Mouse (Mus musculus) frontal cortex, adult (tissue): ENCODE measurements around the gene Dcbld1.
"Not testable (repeated sequence)": the region's sequence is repeated elsewhere in the genome, so short reads cannot be mapped to it uniquely, and the experiment has no call there.

Source experiments
- ATAC-seq: cut with Nextera tagmentation; 2 replicates; pipeline ENCODE4 v1.9.2; 2017; ENCODE audit warnings: mild to moderate bottlenecking, moderate library complexity, mixed read lengths; ENCODE audit not compliant: low TSS enrichment

Dcbld1 gene

DNA sequence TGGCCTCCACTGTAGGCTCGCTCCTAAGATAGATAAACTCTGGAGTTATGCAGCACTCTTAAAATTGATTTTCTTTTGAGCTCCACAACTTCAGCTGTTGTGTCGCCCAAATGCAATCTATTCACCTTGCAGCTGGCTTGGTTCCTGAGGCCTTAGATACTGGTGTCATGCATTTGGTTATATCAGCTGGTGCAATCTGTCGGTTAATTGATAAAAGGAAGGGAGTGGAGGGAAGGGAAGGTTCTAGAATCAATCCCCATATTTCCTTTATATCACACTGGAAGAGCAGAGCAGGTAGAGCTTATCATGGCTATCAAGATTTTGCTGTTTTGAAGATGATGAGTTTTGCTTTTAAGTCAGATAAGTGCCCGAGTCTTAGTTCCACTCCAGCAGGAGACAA lies 26.8 kb downstream of the Dcbld1 start:
- no peak for ATAC-seq

DNA sequence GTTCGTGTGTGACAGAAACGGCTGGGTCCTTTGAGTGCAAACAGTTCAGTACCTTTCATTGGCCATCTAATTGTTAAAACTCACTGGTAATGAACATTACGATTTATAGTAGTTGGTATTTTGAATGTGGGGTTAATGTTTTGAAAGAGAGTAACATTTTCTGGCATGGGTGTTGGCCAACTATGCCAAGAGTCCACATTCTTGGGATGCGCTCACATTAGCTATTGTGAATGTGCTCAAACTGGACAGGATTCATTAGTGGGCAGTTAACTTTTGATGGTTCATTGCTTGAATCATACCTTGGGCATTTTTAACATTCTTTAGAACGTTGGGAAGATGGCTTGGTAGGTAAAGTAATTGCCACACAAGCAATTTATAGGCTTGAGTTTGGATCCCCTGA lies 30.7 kb downstream of the Dcbld1 start:
- no peak for ATAC-seq

DNA sequence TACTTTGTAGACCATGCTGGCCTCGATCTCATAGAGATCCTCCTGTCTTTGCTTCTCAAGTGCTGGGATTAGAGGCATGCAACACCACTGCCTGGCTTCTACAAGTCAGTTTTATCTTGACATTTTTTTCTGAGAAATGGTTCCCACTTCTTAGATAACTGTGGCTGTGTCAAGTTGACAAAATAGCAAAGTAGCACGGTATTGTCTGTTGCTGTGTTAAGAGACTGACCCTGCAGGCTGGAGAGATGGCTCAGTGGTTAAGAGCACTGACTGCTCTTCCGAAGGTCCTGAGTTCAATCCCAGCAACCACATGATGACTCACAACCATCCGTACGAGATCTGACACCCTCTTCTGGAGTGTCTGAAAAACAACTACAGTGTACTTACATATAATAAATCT lies 35.5 kb downstream of the Dcbld1 start:
- no peak for ATAC-seq

DNA sequence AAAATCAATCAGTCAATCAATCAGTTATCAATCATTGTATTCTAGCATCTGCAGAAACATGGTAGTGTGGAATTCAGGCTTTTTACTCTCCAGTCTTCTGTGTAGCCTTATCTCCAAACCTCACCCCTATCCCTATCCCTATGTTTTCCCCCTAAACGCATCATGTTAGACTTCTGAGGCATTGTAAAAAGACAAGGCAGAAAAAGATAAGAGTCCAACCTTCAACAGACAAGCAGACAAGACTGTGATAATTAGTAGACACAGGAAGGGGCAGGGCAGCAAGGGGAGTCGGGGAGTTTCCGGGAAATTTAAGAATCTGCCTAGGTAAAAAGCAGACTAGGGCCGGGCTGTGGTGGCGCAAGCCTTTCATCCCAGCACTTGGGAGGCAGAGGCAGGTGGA lies 38.0 kb downstream of the Dcbld1 start:
- ATAC-seq, result no peak

DNA sequence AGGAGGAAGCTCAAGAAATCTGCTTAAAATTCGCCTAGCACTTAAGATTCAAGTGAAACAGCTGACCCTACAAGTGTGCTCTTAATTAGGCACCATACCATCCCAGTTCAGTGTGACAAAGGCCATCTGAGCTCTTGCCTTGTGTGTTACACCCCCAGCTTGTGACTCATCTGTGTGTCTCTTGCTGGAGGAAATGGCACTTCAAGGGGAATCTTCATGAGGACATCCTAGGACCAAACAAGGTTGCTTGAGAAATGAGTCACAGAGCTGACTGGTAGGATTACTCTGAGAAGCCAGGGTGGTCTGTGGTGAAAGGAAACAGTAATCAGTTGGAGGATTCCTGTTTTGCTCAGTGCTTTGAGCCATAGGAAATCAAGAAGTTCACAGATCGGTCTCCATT lies 39.6 kb downstream of the Dcbld1 start:
- no peak for ATAC-seq

DNA sequence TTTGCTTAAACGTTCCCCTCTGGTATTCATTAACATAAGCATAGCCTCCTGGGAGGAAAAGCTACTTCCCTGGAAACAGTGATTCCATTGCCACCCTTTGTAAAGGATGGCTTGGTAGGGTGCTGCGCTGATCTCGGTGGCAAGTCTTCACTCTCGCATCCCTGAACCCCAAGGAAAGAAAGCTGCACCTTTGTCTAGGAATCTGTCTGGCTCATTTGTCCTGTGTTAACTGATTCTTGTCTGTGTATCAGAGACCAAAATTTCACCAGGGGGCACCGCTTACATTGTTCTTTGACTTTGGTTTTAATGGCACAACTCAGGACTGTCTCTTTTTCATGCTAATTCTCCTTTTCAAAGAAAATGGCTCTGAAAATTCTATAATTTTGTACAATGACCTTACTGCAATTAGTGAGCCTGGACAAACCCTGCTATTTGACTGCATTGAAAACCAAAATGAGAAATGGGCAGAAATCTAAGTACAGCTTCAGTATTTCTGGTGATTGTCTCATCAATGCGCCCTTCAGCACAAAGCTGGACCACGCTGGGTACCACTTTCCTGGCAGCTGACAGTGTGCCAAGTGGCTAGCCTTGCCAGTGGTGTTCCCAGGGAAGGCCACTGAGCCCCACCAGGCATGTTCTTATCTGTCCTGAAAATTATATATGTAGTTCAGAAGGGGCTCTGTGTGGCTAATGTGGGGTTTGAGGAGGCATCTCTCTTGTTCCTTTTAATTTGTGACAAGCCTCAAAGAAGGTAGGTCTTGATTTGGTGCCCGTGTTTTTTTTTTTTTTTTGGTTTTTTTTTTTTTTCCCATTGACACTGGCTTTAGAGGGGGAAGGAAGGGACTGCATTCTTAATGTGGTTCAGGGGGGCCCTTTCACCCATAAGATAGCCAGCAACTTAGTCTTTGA lies 40.8 kb downstream of the Dcbld1 start:
- no peak for ATAC-seq

DNA sequence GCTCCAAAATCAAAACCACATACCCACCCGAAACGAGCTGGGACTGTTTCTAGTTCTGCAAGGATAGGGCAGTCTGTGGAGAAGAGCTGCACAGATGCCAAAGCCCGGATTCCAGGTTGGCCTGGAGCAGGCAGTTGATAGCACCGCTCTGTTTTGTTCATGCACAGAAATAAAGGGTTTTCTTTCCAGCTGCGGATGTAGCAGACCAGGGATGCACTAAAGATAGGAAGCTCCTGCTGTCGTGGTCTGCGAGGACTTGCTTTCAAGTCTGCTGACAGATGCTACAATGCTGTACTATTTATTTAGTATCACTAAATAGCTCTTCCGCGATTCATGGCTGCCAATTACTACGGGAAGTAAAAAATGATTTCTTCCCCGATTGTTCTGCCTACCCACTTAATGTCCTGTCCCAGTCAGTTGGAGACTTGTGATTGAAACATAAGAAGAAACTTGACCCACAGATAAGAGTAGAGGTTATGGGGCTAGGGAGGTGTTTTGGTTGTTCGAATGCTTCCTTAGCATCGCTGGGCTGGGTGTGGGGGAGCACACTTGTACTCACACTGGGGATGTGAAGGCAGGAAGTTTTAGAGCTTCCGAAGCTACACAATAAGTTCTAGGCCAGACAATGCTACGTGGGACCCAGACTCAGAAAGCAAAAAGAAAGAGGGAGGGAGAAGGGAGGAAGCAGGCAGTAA lies 41.6 kb downstream of the Dcbld1 start:
- ATAC-seq, result peak; percentile 56

DNA sequence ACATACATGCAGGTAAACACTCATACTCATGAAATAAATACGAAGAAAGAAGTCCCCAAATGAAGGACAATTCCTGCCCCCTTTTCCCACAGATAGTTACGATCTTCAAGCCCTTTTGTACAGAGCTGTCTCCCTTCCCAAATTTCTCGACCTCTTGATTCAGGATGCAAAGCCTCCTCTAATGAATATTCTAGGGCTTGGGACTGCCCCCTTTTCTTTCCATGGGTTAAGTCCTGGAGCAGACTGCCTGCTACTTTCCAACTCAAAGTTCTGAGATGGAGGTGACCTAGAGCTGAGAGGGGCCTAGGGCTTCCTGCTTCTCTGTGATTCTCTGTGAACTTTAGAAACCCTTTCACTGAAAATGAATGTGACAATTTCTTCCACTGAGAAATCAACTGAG lies 43.2 kb downstream of the Dcbld1 start:
- no peak for ATAC-seq

DNA sequence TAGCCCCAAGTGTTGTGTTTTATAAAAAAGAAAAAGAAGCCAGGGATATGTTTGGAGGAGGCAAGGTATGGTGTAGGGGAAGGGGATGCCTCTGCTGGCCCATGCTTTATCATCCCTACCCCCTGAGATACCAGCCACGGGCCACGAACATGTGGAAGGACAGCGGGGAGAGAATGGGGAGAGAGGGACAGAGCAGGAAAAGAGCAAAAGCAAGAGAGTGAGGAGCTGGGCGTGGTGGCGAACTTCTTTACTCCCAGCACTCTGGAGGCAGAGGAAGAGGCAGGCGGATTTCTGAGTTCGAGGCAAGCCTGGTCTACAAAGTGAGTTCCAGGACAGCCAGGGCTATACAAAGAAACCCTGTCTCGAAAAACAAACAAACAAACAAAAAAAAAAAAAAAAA lies 44.1 kb downstream of the Dcbld1 start:
- not testable (repeated sequence) for ATAC-seq

DNA sequence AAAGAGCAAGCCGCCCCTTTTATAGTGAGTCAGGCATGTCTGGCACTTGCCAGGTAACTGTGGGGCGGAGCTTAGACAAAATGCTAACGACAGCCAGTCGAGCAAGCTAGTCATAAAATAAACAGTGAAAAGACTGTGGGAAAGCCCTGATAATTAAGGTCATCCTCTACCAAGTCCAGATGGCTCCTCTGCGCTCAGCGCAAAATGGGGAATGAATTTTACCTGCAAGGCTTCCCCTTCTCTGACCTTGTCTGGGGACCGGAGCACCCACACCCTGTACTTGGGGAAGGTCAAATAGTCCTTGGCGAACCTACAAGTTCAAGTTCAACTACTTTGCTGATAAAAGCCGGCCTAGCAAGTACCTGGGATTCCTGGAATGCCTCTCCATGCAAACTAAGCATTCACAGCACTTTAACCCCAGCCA lies 44.6 kb downstream of the Dcbld1 start:
- no peak for ATAC-seq

DNA sequence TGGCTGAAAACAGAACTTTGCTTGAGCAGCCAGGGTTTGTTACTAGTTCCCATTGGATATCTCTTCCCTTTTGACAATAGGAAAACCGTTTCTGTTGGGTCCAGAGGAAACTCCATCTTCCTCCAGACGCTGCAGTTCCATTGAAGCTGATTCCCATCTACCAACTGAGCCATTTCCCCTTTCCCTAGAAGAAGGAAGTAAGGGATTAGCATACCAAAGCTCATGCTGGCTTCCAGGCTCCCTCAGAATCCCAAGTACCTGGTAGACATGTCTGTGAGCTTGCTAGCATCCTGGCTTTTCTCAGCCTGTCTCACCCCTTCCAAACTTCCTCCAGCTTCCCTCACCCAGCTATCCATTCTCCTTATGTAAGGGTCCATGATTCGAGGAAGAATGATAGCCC lies 45.4 kb downstream of the Dcbld1 start:
- no peak for ATAC-seq

DNA sequence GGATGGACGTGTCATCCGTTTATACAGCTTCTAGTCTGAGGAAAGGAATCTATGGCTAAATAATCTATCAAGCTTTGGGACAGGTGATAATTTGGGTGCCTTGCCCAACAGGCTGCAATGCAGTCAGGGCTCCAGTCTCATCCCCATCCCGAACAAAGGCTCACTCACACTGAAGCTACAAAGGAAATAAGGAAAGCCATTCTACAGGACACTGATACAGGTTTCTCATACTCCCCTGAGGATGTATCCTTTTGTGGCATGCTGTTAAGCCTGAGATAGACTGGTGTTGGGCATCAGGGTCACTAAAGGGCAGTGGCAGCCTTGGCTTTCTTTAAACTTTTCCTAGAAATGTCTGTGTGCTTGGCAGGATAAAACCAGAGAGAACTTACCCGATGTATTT lies 46.5 kb downstream of the Dcbld1 start:
- no peak for ATAC-seq

DNA sequence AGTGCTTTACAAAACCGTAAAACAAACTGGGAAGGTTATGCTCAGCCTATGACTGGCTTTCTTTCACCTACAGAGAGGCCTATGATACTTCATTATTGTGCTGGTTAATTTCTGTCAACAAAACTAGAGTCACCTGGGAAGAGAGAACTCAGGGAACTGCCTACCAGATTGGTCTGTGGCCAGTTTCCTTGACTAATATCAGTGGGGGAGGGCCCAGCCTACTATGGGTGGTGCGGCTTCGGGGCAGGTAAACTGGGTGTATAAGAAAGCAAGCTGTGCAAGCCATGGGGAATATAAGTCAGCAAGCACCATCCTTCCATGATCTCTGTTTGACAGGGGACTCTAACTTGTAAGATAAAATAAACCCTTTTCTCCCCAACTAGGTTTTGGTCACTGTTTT lies 47.2 kb downstream of the Dcbld1 start:
- ATAC-seq, result no peak

DNA sequence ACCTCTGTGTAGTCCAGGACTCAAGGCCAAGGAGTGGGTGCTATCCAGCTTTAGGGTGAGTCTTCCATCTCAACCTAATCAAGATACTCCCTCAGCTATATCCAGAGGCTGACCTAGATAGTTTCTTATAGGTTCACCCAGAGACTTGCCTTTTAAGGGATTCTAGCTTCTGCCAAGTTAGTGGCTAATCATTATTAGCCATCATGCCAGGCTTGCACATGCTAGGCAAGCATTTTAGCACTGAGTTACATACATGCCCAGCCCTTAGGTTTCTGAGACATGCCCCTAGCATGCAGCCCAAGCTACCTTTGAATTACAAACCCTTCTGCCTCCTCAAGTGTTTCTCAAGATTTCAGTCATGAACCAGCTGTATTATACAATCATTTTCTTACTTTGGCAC lies 47.9 kb downstream of the Dcbld1 start:
- no peak for ATAC-seq

DNA sequence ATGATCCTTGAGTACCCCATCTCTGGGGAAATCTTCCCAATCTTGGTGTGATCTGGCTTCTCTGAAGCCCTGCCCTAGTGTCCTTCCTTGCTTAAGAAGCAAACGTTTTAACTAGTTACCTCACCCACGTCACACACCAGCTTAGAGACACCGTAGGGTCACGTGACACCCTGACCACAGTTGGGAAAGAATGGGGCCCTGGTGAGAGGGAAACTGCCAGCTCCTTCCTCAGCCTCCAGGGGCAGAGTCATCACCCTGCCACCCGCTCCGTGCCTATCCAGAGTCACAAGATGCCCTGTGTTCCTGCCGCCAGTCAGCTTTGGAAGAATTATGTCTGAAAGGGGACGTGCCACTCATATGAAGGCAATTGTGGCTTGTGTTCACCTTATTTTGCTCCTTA lies 51.2 kb downstream of the Dcbld1 start:
- no peak for ATAC-seq

DNA sequence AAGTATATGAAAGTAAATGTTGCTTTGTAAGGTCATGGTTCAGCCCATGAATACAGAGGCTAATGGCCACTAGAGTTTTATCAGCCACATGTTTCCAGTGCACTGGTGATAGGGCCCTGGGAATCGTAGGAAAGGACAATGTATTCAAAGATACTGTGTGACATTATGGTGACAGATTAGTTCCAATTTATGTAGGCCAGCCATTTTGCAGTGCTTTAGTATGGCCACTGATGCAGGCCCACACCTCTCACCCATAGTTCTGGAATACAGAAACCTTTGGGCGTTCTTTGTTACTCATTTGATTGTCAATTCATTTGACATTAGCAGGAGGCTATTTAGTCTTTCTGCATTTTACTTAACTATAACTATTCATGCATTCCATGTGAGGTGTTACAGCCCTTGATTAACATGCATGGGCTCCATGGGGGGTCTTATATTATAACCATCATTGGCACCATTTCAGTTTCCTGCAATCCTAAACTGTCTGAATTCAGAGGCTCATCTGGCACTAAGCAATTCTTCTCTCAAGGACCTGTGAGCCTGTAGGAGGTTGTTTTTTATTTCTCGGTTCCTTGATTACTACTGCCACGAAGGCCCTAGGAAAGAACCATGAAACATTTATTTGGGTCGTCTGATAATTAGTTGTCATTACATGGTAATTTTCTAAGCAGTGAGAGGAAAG lies 54.6 kb downstream of the Dcbld1 start:
- ATAC-seq, result no peak

DNA sequence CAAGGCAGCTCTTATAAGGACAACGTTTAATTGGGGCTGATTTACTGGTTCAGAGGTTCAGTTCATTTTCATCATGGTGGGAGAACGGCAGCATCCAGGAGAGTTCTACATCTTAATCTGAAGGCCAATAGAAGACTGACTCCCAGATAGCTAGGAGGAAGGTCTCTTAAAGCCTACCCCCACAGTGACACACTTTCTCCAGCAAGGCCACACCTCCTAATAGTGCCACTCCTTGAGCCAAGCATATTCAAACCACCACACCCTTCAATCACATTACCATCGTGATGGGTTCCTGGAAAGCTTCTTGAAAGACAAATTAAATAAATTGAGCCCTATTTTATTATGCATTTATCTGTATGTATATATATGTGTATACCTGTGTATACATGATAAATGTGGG lies 55.8 kb downstream of the Dcbld1 start:
- ATAC-seq, result no peak

DNA sequence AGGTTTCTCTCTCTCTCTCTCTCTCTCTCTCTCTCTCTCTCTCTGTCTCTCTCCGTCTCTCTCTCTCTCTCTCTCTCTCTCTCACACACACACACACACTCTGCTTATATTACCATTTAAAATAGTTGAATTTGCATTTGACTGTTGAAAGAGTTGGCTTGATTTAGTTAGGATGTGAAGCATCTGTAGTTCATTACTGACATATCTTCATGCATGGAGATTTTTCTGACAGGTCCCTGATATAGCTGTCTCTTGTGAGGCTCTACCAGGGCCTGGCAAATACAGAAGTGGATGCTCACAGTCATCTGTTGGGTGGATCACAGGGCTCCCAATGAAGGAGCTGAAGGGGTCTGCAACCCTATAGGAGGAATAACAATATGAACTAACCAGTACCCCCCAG lies 59.0 kb downstream of the Dcbld1 start:
- not testable (repeated sequence) for ATAC-seq

DNA sequence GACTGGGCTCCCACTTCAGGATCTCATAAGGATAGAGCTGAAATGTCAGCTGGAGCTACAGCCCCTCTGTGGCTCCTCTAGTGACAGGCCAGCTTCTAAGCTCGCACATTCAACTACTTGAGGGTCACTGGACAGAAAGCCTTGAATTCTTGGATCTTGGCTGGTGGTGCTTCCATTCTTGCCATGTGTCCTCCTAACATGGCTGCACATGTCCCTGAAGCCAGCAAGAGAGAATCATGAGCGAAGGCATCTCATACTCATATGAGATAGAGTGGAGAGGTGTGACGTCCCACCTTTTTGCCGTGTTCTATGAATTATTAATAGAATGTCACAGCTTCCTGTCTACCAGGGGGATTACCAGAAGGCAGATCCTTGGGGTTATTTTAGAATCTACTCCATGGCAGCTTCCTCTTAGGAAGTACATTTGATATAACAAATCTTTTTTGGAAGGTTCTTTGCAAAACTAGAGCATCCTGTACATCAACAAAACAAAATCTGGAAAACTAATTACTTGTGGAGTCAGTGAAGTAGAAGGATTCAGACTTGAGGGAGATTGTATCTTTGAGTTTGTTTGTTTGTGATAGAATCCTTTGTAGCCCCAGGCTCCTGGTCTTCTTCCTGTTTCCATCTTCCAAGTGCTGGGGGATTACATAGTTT lies 60.6 kb downstream of the Dcbld1 start:
- ATAC-seq, result no peak

DNA sequence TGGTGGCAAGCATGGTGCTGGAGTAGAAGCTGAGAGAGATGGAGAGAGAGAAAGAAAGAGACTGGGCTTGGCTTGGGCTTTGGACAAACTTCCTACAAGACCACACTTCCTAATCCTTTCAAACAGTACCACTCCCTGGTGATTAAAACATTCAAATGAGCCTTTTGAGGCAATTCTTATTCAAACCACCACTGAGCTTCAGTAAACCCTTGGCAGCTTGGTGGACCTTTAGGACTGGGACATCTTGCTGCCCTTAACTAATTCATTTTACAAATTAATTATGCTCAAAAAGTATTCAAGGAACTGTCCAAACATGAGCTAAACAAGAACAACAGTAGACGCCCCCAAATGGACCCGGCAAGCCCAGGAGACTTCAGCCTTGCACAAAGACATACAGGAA lies 62.5 kb downstream of the Dcbld1 start:
- ATAC-seq, result no peak

DNA sequence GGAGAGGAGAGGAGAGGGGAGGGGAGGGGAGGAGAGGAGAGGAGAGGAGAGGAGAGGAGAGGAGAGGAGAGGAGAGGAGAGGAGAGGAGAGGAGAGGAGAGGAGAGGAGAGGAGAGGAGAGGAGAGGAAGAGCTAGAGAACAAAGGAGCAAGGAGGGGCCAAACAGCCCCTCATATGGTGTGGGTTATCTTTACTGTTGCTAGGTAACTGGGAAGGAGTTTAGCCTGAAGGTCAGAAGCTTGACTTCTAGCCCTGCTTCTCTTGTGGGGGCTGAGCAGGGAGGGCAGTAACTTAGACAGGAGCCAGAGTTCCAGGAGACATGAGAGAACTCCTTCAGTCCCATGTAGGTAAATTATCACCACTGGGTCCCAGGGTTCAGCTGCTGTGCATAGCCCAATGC lies 65.1 kb downstream of the Dcbld1 start:
- ATAC-seq, result not testable (repeated sequence)

DNA sequence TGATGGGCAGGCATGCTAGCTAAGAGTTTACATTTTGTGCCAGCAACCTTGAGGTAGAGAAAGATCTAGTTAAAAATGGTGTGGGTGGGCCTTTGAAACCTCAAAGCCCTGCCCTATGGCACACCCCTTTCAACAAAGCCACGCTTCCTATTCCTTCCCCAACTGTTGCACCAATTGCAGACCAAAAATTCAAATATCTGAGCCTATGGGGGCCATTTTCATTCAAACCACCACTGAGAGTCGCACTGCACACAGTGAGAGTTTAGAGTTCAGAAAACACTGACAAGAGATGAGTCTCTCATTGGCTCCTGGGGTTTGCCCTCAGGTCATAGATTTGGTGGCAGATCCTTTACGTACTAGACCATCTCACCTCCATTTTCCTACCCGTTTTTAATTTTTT lies 68.3 kb downstream of the Dcbld1 start:
- ATAC-seq, result no peak
